Mouse (Mus musculus) forebrain, embryonic 10.5 days (tissue): ENCODE data around the gene Ppie. TPM values are rescaled to one million over a fixed set of nuclear protein-coding genes. Genes with fewer than 3 reads are reported as not detected.
A peak's percentile ranks its signal among the peaks of the same experiment; 100 is the strongest.
"Not testable (repeated sequence)": the region's sequence is repeated elsewhere in the genome, so short reads cannot be mapped to it uniquely, and the experiment has no call there.

ENCODE experiments used
- DNase-seq: peaks from one replicate; pipeline ENCODE4 v3.0.0-alpha.2; 2017; ENCODE audit warnings: low spot score; ENCODE audit errors: extremely low spot score
- H3K27ac ChIP-seq: fragments of 300-500 bp; sonication (generic); 2 replicates; pipeline ENCODE4 v1.5.1; 2016; ENCODE audit warnings: mild to moderate bottlenecking
- H3K27me3 ChIP-seq: fragments of 300-500 bp; sonication (generic); 2 replicates; pipeline ENCODE4 v1.6.1; 2016; ENCODE audit warnings: mild to moderate bottlenecking; ENCODE audit not compliant: poor library complexity, severe bottlenecking
- H3K36me3 ChIP-seq: fragments of 300-500 bp; sonication (generic); replicated peaks from 2 replicates; pipeline ENCODE4 v1.6.1; 2016; ENCODE audit warnings: mild to moderate bottlenecking, moderate library complexity
- H3K4me1 ChIP-seq: fragments of 300-500 bp; sonication (generic); 2 replicates; pipeline ENCODE4 v1.6.1; 2016
- H3K4me3 ChIP-seq: fragments of 300-500 bp; sonication (generic); 2 replicates; pipeline ENCODE4 v1.5.1; 2016; ENCODE audit warnings: mild to moderate bottlenecking, moderate library complexity
- H3K9me3 ChIP-seq: fragments of 300-500 bp; sonication (generic); 2 replicates; pipeline ENCODE4 v1.6.1; 2016; ENCODE audit warnings: mild to moderate bottlenecking, moderate library complexity
- WGBS: fragments of 180-500 bp; shearing (Covaris S2); methylation state at CpG from one replicate; pipeline ENCODE4 v1.1.7; 2016; 5-methylcytosine and 5-hydroxymethylcytosine counted together
- polyA plus RNA-seq: library from polyadenylated mRNA; unstranded; fragments of >200 nt; fragmentation: Nextera tagmentation; extraction: Ambion mirVana; gene quantifications from 2 replicates; pipeline ENCODE4 v1.2.1, GENCODE M21; 2016

Ppie gene
- polyA plus RNA-seq = 142 and 145 TPM in 2 replicates

DNA sequence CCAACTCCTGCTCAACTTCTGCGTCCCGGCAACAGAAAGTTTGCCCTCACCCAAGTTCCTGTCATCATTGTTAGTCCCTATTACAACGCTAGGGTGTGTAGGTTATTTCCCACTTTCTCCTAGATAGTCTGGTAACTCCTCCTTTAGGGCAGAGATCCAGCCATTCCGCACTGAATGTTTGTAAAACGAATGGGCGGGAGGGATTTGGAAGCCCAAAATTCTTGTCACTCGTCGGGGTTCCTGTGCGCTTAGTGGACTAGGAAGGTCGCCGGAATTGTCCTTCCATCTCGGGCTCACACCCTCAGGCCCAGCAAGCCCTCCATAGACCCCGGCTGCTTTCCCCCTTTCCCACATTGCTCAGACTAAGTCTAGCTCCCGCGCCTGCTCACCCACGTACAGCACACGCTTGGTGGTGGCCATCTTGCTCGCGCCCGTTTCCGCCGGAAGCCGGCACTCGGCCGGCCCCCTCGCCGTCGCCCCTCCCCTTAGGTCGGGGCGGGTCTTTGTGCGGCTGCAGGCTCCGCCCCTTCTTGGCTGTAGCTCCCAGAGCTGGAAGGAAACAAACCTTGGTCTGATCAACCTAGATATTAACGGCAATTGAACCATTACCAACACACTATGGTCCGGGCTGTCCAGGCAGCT, at the start of gene Ppie:
Gene Ppie, minus strand, starts transcription at position 439 of the 642 bp plus-strand sequence.
- under 1% methylated on average over 34 of the region's 34 CpGs for WGBS
- H3K4me3 ChIP-seq = peak within 1 kb of the TSS; percentile 81
- peaks cover 25% of the 10 kb centered on the region for H3K4me1 ChIP-seq
- H3K9me3 ChIP-seq = no peaks in the 10 kb centered on the region
- H3K36me3 ChIP-seq = peaks cover 27% of the 10 kb centered on the region
- peaks cover 6% of the 10 kb centered on the region for H3K27me3 ChIP-seq
- DNase-seq = peak; percentile 89
- H3K27ac ChIP-seq = peak within 1 kb of the TSS; percentile 92

GRCm38 (mm10) chr4:123184816-123185215, 45.1 kb upstream of the Ppie start:
- H3K36me3 ChIP-seq = no peaks in the 10 kb centered on the region
- 45% methylated on average over 3 of the region's 3 CpGs for WGBS
- no peak for DNase-seq
- peaks cover 85% of the 10 kb centered on the region for H3K27me3 ChIP-seq
- no peak overlapping the region for H3K4me3 ChIP-seq
- no peaks in the 10 kb centered on the region for H3K9me3 ChIP-seq
- no peak overlapping the region for H3K27ac ChIP-seq
- peaks cover 25% of the 10 kb centered on the region for H3K4me1 ChIP-seq

DNA sequence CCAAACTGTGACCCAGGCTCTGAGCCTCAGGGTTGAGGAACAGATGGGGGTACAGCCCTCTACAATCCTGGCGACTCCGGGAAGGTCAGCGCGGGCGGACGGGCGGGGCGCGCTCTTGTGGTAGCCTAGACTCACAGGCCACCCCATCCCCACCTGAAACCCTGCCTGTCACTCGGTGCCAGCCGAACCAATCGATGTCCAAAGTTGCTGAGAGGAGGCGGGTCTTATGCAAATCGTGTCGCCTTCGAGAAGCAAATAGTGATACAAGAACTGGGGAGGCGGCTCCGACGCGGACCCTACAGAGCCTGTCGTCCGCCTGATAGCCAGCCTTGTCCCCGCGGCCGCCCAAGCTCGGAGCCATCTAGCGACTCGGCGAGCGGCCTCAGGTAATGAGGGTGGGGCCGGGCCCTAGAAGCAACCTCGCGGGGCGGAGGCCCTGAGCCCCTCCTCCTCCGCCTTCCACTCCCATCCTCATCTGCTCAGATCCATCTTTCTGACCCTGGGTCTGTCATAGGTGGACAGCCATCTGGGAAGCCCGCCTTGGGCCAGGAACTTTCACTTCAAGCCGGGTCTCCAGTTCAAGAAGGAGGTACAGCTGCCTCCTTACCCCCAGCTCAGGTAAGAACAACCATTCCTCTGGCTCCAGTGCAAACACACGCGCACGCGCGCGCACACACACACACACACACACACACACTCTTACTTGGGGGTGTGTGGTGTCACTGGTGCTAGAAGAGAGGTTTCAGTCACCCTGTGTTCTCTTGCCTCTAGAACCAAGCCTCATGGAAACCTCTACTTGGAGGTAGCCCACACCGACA, 43.7 kb upstream of the Ppie start:
- peak overlapping the region; percentile 35; the same call in 1 of the 2 replicates for H3K27ac ChIP-seq
- H3K9me3 ChIP-seq = no peaks in the 10 kb centered on the region
- no peaks in the 10 kb centered on the region for H3K36me3 ChIP-seq
- DNase-seq = peak; percentile 89
- peak overlapping the region; percentile 58 for H3K4me3 ChIP-seq
- WGBS = 11% methylated on average over 44 of the region's 44 CpGs
- H3K27me3 ChIP-seq = peaks cover 90% of the 10 kb centered on the region
- H3K4me1 ChIP-seq = peaks cover 25% of the 10 kb centered on the region

GRCm38 (mm10) chr4:123182328-123183238, 42.8 kb upstream of the Ppie start, which contains the start of gene Hpcal4:
Gene Hpcal4 (plus strand): TSS chr4:123183227.
- Histone ChIP-seq H3K27ac (peak within 1 kb of the TSS; percentile 35; the same call in 1 of the 2 replicates), H3K4me3 (peak within 1 kb of the TSS; percentile 58), H3K27me3 (peaks cover 84% of the 10 kb centered on the region), H3K4me1 (peaks cover 28% of the 10 kb centered on the region), H3K36me3 (no peaks in the 10 kb centered on the region), H3K9me3 (no peaks in the 10 kb centered on the region)
- peak; percentile 60 for DNase-seq
- WGBS = under 1% methylated on average over 44 of the region's 44 CpGs

- H3K9me3 ChIP-seq = 0 out of 2 replicates have a peak, but pooled peaks cover 6% of the 10 kb centered on the region
- H3K4me1 ChIP-seq = peaks cover 4% of the 10 kb centered on the region; the same call in 1 of the 2 replicates
- no peaks in the 10 kb centered on the region for H3K36me3 ChIP-seq
- peaks cover 32% of the 10 kb centered on the region for H3K27me3 ChIP-seq
- H3K4me3 ChIP-seq = no peak overlapping the region
- DNase-seq = no peak
- no peak overlapping the region for H3K27ac ChIP-seq
Measured at GRCm38 (mm10) chr4:123171811-123172210, 32.1 kb upstream of the Ppie start.

- Histone ChIP-seq H3K27ac (no peak overlapping the region), H3K4me1 (peaks cover 17% of the 10 kb centered on the region), H3K36me3 (no peaks in the 10 kb centered on the region), H3K27me3 (peaks cover 21% of the 10 kb centered on the region), H3K9me3 (0 out of 2 replicates have a peak, but pooled peaks cover 1% of the 10 kb centered on the region), H3K4me3 (no peak overlapping the region)
- 93% methylated on average over 15 of the region's 15 CpGs for WGBS
- DNase-seq = no peak
Measured at GRCm38 (mm10) chr4:123164157-123164556, 24.4 kb upstream of the Ppie start.

DNA sequence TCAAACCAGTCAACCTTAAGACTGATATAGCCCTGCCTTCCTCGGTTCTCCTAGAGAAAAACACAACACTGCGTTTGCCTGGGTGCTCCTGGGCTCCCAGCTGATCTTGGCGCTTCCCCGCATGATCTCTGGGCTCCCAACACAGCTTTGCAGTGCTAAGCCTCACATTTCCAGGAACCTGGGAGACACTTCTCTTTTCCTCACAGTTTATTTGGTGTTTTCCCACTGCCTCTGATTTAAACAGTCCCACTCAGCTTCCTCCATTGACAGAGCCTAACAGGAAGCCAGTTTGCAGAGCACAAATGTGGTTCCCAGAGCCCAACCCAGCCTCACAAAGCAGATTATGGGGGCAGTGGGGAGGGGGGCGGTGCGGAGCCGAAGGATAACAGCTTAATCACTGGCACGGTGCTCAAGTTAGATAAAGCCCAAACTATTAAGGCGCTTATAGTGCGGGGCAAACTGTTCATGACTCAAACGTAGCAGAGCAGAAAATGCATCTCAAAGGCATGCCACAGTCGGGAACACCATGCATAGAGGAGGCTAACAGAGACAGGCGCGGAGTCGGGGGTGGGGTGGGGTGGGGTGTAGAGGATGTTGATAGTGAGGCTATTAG, 22.7 kb upstream of the Ppie start:
- Histone ChIP-seq H3K36me3 (no peaks in the 10 kb centered on the region), H3K9me3 (no peaks in the 10 kb centered on the region), H3K4me1 (peaks cover 17% of the 10 kb centered on the region), H3K27ac (0 out of 2 replicates have a peak overlapping the region, but pooled peaks have one; percentile 3), H3K4me3 (peak overlapping the region; percentile 30), H3K27me3 (peaks cover 21% of the 10 kb centered on the region)
- WGBS = 14% methylated on average over 15 of the region's 15 CpGs
- no peak for DNase-seq

DNA sequence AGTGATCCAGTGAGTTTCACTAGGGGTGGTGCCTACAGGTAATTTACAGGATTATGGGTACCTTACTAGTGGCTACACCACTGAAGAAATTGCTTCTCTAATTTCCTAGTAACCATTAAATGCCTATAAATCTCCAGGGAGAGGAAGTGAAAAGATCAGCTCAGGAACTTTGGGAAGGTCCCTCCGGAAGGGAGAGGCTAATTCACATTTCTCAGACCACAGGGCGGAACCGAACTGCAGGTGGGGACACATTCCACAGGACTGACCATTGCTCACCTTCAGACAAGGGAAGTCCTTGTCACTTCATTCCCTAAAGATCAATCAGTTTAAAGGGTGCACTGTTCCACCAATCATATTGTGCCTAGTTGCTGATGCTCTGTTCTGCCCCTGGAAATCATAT, 21.5 kb upstream of the Ppie start:
- H3K4me3 ChIP-seq, H3K36me3 ChIP-seq, DNase-seq, H3K27ac ChIP-seq, H3K9me3 ChIP-seq: not testable (repeated sequence)
- H3K4me1 ChIP-seq = peaks cover 17% of the 10 kb centered on the region
- 91% methylated on average over 3 of the region's 3 CpGs for WGBS
- peaks cover 21% of the 10 kb centered on the region for H3K27me3 ChIP-seq

DNA sequence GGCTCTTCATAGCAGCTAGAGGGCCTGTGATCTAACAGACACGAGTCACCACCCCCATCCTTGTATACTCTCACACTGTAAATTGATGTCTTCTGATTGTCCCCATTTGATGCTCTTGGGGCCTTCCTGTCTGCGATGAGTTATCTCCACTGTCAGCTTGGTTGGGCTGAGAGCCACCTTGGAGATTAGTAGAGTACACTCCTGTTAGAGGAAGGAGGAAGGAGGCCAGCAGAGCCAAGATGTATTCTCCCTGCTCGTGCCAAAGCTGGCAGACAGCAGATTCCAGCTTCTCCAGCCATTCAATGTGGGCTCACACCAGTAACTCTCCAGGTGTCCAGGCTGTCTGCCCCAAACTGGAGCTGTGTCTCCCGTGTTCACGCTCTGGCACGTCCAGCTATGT, 20.8 kb upstream of the Ppie start:
- no peak overlapping the region for H3K4me3 ChIP-seq
- H3K27me3 ChIP-seq = peaks cover 21% of the 10 kb centered on the region
- no peaks in the 10 kb centered on the region for H3K36me3 ChIP-seq
- no peak for DNase-seq
- peaks cover 17% of the 10 kb centered on the region for H3K4me1 ChIP-seq
- no peak overlapping the region for H3K27ac ChIP-seq
- WGBS = 92% methylated on average over 6 of the region's 6 CpGs
- H3K9me3 ChIP-seq = no peaks in the 10 kb centered on the region

- Histone ChIP-seq H3K4me1 (0 out of 2 replicates have a peak, but pooled peaks cover 3% of the 10 kb centered on the region), H3K36me3 (no peaks in the 10 kb centered on the region), H3K4me3 (no peak overlapping the region), H3K9me3 (no peaks in the 10 kb centered on the region), H3K27ac (no peak overlapping the region), H3K27me3 (no peaks in the 10 kb centered on the region)
- no peak for DNase-seq
Measured at GRCm38 (mm10) chr4:123155840-123156239, 16.1 kb upstream of the Ppie start.

DNA sequence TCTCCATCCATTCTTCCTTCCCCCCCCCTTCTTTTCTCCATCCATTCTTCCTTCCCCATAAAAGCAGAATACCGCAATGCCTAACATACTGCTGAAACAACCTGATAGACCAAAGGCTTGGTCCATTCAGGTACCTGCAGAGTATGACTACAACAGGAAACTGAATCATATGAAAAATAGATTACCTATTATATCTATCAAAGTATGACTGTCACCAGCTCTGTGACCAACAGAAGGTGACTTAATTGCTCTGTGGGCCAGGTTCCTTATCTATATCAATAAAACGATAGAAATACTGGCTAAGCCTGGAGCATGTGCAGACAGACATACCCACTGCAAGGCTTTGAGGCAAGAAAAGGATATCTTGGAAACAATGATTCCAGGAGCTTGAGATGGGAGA, 15.7 kb upstream of the Ppie start:
- H3K27ac ChIP-seq = no peak overlapping the region
- H3K9me3 ChIP-seq = no peaks in the 10 kb centered on the region
- H3K4me1 ChIP-seq = 0 out of 2 replicates have a peak, but pooled peaks cover 3% of the 10 kb centered on the region
- no peak for DNase-seq
- no peaks in the 10 kb centered on the region for H3K36me3 ChIP-seq
- 72% methylated on average over 2 of the region's 2 CpGs for WGBS
- H3K27me3 ChIP-seq = no peaks in the 10 kb centered on the region
- H3K4me3 ChIP-seq = no peak overlapping the region

- WGBS = 29% methylated on average over 4 of the region's 4 CpGs
- DNase-seq = no peak
Measured at GRCm38 (mm10) chr4:123155004-123155403, 15.3 kb upstream of the Ppie start.

More at GRCm38 (mm10) chr4:123155004-123155403, 15.3 kb upstream of the Ppie start:
- Histone ChIP-seq H3K4me3 (no peak overlapping the region), H3K4me1 (0 out of 2 replicates have a peak, but pooled peaks cover 3% of the 10 kb centered on the region), H3K27me3 (no peaks in the 10 kb centered on the region), H3K27ac (no peak overlapping the region), H3K9me3 (no peaks in the 10 kb centered on the region), H3K36me3 (no peaks in the 10 kb centered on the region)
